Mouse (Mus musculus) testis, postnatal 14 days (tissue): ENCODE measurements around the gene 1500009C09Rik.

Source experiments
- DNase-seq: peaks from one replicate; pipeline ENCODE4 v3.0.0; 2021; ENCODE audit warnings: low spot score

Gene 1500009C09Rik

DNA sequence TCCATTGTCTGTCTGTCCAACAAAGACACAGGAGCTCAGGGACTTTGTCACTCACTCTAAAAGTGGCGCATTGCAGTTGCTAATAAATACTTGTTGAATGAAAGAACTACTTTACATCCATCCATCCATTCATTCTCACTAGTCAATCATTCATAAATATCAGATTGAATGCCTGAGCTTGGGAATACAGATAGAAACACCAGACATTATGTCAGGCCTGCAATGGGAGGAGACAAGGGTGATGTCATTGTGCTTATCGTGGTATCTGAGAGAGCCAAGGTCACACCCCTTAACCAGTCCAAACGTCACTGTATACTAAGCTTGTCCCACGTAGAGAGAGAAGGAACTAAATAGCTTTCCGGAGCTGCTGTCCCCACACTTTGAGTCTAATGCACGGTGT, at the start of gene 1500009C09Rik:
Gene 1500009C09Rik (plus strand): TSS at position 301 of the 400 bp plus-strand sequence.
- no peak for DNase-seq

DNA sequence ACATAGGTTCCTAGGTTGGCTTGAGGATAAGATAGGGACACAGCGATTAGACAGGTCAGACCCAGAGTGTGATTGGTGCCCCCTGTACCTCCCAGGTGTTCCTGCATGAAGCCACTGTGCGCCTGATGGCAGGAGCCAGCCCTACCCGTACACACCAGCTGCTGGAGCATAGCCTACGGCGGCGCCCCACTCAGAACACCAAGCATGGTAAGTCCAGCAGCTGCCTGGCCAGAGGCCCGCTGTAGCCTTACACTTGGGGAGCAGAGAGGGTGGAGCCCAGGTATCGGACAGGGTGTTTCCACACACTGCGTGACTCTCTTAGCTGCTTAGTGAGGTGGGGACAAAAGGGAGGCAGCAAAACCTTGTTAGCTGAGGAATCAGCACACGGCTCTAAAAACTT, 49.1 kb upstream of the 1500009C09Rik start:
- no peak for DNase-seq

DNA sequence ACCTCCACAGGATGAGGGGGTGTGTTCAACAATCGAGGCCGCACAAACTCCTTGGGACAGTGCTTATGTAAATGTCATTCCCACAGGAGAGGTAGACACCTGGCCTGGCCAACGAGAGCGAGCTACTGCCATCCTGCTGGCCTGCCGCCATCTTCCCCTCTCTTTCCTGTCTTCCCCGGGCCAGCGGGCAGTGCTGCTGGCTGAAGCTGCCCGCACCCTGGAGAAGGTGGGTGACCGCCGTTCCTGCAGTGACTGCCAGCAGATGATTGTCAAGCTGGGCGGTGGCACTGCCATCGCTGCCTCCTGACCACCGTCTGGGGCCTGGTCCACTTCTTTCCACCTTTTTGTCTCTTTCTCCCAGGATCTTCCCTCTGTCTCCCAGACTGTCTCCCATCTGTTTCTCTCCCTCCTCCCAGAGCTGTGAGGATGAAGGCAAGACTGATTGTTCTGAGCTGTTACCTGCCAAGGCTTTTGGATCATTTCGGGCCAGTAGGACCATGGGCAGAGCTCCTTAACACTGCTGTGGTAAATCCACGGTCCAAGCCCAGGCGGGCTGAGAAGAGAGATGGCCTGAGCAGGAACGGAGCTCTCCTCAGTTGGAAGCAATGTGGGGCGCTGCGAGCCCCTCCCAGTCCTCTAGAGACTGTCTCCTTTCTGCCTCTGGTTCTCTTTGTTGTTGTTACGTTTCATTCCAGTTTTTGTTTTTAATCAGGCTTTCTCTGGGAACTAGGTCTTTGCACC, 48.4 kb upstream of the 1500009C09Rik start:
- DNase-seq: no peak

GRCm38 (mm10) chr15:82204680-82205371, 47.4 kb upstream of the 1500009C09Rik start:
- no peak for DNase-seq

GRCm38 (mm10) chr15:82206365-82207104, 45.7 kb upstream of the 1500009C09Rik start:
- DNase-seq: peak; percentile 53

GRCm38 (mm10) chr15:82207105-82207459, 45.1 kb upstream of the 1500009C09Rik start:
- no peak for DNase-seq

DNA sequence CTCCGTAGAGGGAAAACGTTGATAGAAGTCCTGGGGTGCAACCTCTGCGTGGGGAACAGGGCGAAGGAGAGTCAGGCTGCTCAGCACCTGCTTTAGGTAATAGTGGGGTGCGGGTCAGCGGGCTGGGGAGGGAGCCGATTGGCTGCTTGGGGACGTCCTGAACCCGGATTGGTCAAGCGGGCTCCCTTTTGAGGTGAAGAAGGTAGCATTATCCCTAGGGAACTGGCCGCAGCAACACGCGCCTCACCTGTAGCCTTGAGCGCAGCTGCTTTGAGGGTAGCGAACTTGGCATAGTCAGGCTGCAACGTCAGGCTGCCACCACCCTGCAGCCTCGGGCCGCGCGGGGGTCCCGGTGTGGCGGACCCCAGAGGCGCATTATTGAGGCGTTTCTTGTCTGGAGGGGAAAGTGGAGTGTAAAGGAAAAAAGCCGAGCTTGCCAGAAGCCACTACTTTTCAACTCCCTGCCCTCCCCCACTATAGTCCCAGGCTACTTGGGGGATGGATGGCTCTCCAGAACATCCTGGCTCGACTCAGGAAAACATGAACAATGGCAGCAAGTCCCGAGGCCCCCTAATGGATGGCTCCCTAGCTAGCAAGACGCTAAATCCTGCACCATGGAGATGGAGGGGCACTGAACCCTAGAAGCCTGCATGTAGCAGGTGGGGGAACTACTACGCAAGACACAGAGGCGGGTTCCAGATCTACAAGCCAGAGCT, 44.5 kb upstream of the 1500009C09Rik start:
- no peak for DNase-seq

DNA sequence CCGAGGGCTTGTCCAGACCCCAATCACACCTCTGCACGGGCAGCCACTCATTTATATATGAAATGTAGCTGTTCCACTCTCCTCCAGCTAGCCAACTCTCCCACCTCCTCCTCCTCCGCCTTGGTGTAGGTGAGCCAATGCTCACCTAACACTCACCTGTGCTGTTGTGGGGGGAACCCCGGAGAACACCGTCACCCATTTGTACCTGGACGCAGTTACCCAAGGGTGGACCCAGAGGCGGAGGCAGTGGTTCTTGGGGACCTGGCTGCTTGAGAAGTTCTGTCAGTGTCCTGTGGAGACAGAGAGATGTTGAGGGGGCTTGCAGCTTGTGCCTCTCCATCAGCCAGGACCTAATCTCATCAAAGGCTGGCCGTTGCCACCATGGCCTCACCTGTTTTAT, 43.9 kb upstream of the 1500009C09Rik start:
- DNase-seq: no peak

DNA sequence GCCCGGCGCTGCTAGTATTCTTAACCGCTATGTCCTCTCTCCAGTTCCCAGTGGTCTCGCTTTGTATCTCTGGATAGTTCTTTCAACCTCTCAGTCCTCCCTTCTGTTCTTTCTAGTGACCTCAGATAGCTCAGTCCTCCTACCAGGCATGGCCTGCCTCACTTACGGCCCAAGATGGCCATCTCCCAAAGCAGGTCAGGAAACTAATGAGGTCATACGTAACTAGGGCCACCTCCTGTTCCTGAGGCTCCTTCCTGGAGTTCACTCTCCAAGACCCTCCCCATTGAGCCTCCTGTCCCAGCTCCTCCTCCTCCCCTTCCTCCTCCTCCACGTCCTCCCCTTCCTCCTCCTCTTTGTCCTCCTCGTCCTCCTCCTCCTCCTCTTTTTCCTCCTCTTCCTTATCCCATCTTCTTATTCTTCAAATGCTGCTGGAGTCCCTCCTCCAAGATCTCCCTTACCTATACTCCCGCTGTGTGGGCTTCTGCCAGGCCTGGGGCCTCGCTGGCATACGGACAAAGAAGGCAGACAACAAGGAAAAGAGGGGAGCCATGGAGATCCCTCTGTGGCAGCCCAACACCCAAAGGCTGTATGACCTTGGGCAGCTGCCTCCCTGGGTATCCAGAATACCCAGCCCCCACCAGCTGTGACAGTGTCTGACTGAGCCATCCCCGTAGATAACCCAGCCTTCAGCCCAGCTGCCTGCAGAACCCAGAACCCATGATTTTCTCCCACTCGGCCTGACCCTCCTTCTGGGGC, 42.7 kb upstream of the 1500009C09Rik start:
- DNase-seq: peak; percentile 46

DNA sequence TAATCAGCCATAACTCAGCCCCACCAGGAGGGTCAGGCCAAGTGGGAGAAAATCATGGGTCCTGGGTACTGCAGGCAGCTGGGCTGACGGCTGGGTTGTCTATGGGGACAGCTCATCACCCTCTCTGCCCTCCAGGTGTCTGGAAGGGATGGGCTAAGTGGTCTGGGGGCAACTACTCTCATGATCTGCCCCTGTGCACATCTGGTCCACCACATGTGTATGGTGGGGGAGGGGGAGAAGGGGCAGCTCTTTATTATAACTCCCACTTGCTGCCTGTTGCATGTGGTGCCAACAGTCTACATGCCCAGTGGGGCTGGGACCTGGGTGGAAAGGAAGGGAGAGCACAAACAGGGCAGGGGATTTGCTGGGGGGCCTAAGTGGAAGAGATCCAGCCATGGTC, 41.4 kb upstream of the 1500009C09Rik start:
- DNase-seq: no peak

GRCm38 (mm10) chr15:82211281-82211680, 40.9 kb upstream of the 1500009C09Rik start:
- no peak for DNase-seq

- DNase-seq: no peak
Observed at GRCm38 (mm10) chr15:82211911-82212751, 40.1 kb upstream of the 1500009C09Rik start.

DNA sequence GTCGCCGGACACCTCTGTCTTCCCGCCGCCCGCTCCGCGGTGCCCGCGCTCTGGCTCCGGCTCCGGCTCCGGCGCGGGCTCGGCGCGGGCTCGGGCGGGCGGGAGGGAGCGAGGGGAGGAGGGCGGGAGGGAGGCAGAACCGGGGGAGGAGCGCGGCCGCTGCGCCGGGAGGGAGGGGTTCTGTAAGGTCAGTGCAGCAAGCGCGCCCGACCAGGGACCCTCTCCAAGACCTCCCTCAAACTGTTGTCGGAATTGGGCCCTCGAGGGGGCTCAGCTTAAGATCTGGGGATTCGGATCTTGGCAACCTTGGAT, 39.5 kb upstream of the 1500009C09Rik start, which contains the start of gene Shisa8:
Gene Shisa8 (minus strand): TSS at position 64 of the 312 bp plus-strand sequence.
- no peak for DNase-seq

DNA sequence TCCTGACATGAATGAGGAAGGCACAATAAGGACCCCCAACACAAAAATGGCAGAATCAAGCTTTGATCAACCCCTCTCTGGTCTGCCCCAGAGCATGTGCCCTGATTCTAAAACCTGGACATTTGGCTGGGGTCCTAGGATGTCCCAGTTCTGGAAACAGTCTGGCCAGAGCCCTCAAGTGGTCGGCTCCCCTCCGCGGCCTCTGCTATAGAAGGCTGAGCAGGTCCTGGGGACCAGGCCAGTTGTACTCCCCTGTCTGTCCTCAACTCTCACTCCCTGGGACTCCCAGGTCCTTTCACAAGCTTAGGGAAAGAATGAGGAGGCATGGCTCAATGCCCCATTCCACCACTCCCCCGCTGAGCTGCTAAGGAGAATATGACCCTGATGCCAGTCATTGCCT, 39.0 kb upstream of the 1500009C09Rik start:
- DNase-seq: peak; percentile 51

- DNase-seq: no peak
Observed at GRCm38 (mm10) chr15:82215332-82216046, 36.7 kb upstream of the 1500009C09Rik start.

DNA sequence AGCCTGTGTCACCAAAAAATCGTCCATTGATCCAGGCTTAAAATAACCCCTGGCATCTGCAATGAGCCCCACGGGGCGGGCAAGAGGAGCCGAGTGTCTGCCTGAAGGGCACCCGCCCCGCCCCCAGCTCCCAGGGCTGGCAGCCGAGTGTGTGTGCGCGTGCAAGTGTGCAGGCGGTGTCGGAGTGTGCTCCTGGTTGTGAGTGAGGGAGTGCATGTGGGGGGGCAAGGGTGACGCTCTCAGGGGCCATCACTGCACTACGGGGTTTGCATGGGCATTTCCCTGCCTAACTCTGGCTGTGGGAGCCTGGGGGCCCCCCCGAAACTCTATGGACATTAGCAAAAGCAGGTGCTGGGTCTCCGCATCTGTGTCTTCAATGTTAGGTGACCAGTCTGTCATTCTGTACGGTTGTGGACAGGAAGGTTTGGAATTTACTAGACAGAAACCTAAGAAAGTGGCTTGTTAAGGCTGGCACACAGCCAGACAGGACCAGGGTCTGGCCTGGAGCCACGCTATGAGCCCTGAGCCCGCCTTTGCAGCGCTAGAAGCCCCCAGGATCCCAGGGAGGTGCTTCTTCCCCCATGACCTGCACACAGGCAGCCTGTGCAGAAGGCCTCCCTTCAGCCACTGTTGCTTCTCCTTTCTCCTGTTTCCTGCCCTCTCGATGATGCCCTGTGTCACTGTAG, 35.9 kb upstream of the 1500009C09Rik start:
- DNase-seq: no peak

GRCm38 (mm10) chr15:82217039-82217438, 35.2 kb upstream of the 1500009C09Rik start:
- no peak for DNase-seq

GRCm38 (mm10) chr15:82217980-82218379, 34.2 kb upstream of the 1500009C09Rik start:
- no peak for DNase-seq
